Mouse (Mus musculus) stomach, embryonic 14.5 days (tissue): ENCODE measurements around the gene Gnptab. TPM values are rescaled to one million over a fixed set of nuclear protein-coding genes. Genes with fewer than 3 reads are reported as not detected.

Experiments used
- ATAC-seq: fragments of 200-750 bp; cut with Nextera tagmentation; 2 replicates; pipeline ENCODE4 v1.8.0; 2017; ENCODE audit warnings: low read depth, moderate TSS enrichment; ENCODE audit not compliant: insufficient number of reproducible peaks, insufficient read depth, low FRiP score
- H3K27ac ChIP-seq: fragments of 300-500 bp; sonication (generic); 2 replicates; pipeline ENCODE4 v1.5.1; 2014; ENCODE audit warnings: mild to moderate bottlenecking, low read length, moderate library complexity, mixed read lengths
- H3K27me3 ChIP-seq: fragments of 300-500 bp; sonication (generic); 2 replicates; pipeline ENCODE4 v1.6.1; 2014; ENCODE audit warnings: low read length, control low read depth, mixed read lengths; ENCODE audit not compliant: control insufficient read depth, insufficient read depth
- H3K36me3 ChIP-seq: fragments of 300-500 bp; sonication (generic); 2 replicates; pipeline ENCODE4 v1.6.1; 2014; ENCODE audit warnings: mild to moderate bottlenecking, control low read depth, low read length, moderate library complexity, mixed read lengths; ENCODE audit not compliant: control insufficient read depth, insufficient read depth
- H3K4me1 ChIP-seq: fragments of 300-500 bp; sonication (generic); 2 replicates; pipeline ENCODE4 v1.6.1; 2014; ENCODE audit warnings: low read length, control low read depth, mixed read lengths; ENCODE audit not compliant: control insufficient read depth, insufficient read depth
- H3K4me2 ChIP-seq: fragments of 300-500 bp; sonication (generic); replicated peaks from 2 replicates; pipeline ENCODE4 v1.6.1; 2014; ENCODE audit warnings: low read depth, low read length, control low read depth
- H3K4me3 ChIP-seq: fragments of 300-500 bp; sonication (generic); 2 replicates; pipeline ENCODE4 v1.5.1; 2014; ENCODE audit warnings: low read depth, low read length, control low read depth
- H3K9ac ChIP-seq: fragments of 300-500 bp; sonication (generic); replicated peaks from 2 replicates; pipeline ENCODE4 v1.6.1; 2014; ENCODE audit warnings: low read depth, mild to moderate bottlenecking, control low read depth, low read length, moderate library complexity, mixed read lengths
- H3K9me3 ChIP-seq: fragments of 300-500 bp; sonication (generic); 2 replicates; pipeline ENCODE4 v1.6.1; 2016; ENCODE audit warnings: low read depth, low read length, control low read depth; ENCODE audit not compliant: control insufficient read depth
- WGBS: fragments of 180-500 bp; shearing (Covaris S2); extraction: QIAGEN DNeasy Blood & Tissue Kit; methylation state at CpG from one replicate; pipeline ENCODE4 v1.1.7; 2014; 5-methylcytosine and 5-hydroxymethylcytosine counted together
- polyA plus RNA-seq: library from polyadenylated mRNA; unstranded; fragments of >200 nt; fragmentation: Nextera tagmentation; extraction: Ambion mirVana; gene quantifications from 2 replicates; pipeline ENCODE4 v1.2.1, GENCODE M21; 2014

Gnptab gene
- polyA plus RNA-seq, 1 experiment from 2014 or later: 10.7 TPM

GRCm38 (mm10) chr10:88494959-88495587 lies 116.1 kb downstream of the Gnptab start:
- no peaks in the 10 kb centered on the region for H3K27me3 ChIP-seq
- H3K36me3 ChIP-seq: no peaks in the 10 kb centered on the region
- no peak overlapping the region for H3K4me2 ChIP-seq
- no peak overlapping the region for H3K27ac ChIP-seq
- H3K9ac ChIP-seq: no peak overlapping the region
- 77% methylated on average over 4 of the region's 4 CpGs for WGBS
- H3K4me3 ChIP-seq: no peak overlapping the region
- no peaks in the 10 kb centered on the region for H3K4me1 ChIP-seq
- no peaks in the 10 kb centered on the region for H3K9me3 ChIP-seq
- no peak for ATAC-seq

Other genes starting within 250 kb of the Gnptab start
- 11.6 and 15.8 TPM in 2 replicates for gene Parpbp, start 232.2 kb upstream of the Gnptab start, polyA plus RNA-seq
- gene Nup37, start 232.1 kb upstream of the Gnptab start, polyA plus RNA-seq: 89.8 and 92.9 TPM in 2 replicates
- gene Washc3, start 178.0 kb upstream of the Gnptab start, polyA plus RNA-seq: 67.4 and 68.0 TPM in 2 replicates
- gene Dram1, start 52 bp upstream of the Gnptab start, polyA plus RNA-seq: 2.7 and 3.3 TPM in 2 replicates
- 0.34 TPM in 1 of 2 replicates, not detected in the other for gene Sycp3, start 80.4 kb downstream of the Gnptab start, polyA plus RNA-seq
- 13.4 and 14.6 TPM in 2 replicates for gene Chpt1, start 124.9 kb downstream of the Gnptab start, polyA plus RNA-seq
- gene Mybpc1, start 226.0 kb downstream of the Gnptab start, polyA plus RNA-seq: 0.33 and 0.67 TPM in 2 replicates